Mouse (Mus musculus): ENCODE measurements at regions not wholly inside any gene's neighbourhood (a gene's known extent, or its start where the extent isn't known, plus 50 kb on each side); places are given as distances from the start of the nearest gene placed in this dataset.

GRCm38 (mm10) chr16:29959939-29960637 lies 104.1 kb upstream of the Hes1 start:
- DNase-seq, result no peak

- no peak for DNase-seq
Measured at GRCm38 (mm10) chr16:29963284-29963683, 100.9 kb upstream of the Hes1 start.

- DNase-seq, result no peak
Measured at GRCm38 (mm10) chr16:29964563-29964962, 99.6 kb upstream of the Hes1 start.

- DNase-seq, result no peak
Measured at GRCm38 (mm10) chr16:29968743-29969142, 95.4 kb upstream of the Hes1 start.

- DNase-seq, result no peak
Measured at GRCm38 (mm10) chr16:29972741-29973141, 91.4 kb upstream of the Hes1 start.

- peak; percentile 49 for DNase-seq
Measured at GRCm38 (mm10) chr16:29973250-29973649, 90.9 kb upstream of the Hes1 start.

- no peak for DNase-seq
Measured at GRCm38 (mm10) chr16:29975800-29976199, 88.4 kb upstream of the Hes1 start.

GRCm38 (mm10) chr16:29977011-29977410 lies 87.2 kb upstream of the Hes1 start:
- DNase-seq, result no peak

- no peak for DNase-seq
Measured at GRCm38 (mm10) chr16:29977711-29978110, 86.5 kb upstream of the Hes1 start.

- no peak for DNase-seq
Measured at GRCm38 (mm10) chr16:29979066-29979465, 85.1 kb upstream of the Hes1 start.

GRCm38 (mm10) chr16:29981543-29981942 lies 82.6 kb upstream of the Hes1 start:
- DNase-seq, result no peak

GRCm38 (mm10) chr16:29982224-29982785 lies 81.9 kb upstream of the Hes1 start:
- no peak for DNase-seq

GRCm38 (mm10) chr16:29983161-29983560 lies 81.0 kb upstream of the Hes1 start:
- DNase-seq, result no peak

- no peak for DNase-seq
Measured at GRCm38 (mm10) chr16:29985126-29985931, 78.9 kb upstream of the Hes1 start.

GRCm38 (mm10) chr16:29987595-29987994 lies 76.6 kb upstream of the Hes1 start:
- DNase-seq, result no peak

- no peak for DNase-seq
Measured at GRCm38 (mm10) chr16:29987999-29988398, 76.2 kb upstream of the Hes1 start.

GRCm38 (mm10) chr16:29989308-29989707 lies 74.9 kb upstream of the Hes1 start:
- no peak for DNase-seq

- no peak for DNase-seq
Measured at GRCm38 (mm10) chr16:29990393-29990792, 73.8 kb upstream of the Hes1 start.

GRCm38 (mm10) chr16:29990795-29991587 lies 73.2 kb upstream of the Hes1 start:
- DNase-seq, result no peak

GRCm38 (mm10) chr16:29991876-29992380 lies 72.3 kb upstream of the Hes1 start:
- no peak for DNase-seq

GRCm38 (mm10) chr16:29993111-29993510 lies 71.1 kb upstream of the Hes1 start:
- DNase-seq, result no peak

- no peak for DNase-seq
Measured at GRCm38 (mm10) chr16:29993535-29993934, 70.6 kb upstream of the Hes1 start.
